Mouse (Mus musculus): ENCODE measurements around the gene Kif23.
A peak's percentile ranks its signal among the peaks of the same experiment; 100 is the strongest.

Gene Kif23

GRCm38 (mm10) chr9:61946623-61947401 lies at the start of gene Kif23:
Kif23 (minus strand) TSS chr9:61946774.
- DNase-seq (ENCODE audit: low read depth, low spot score), result peak; percentile 94

- no peak for DNase-seq (ENCODE audit: low read depth, low spot score)
Measured at GRCm38 (mm10) chr9:61991158-61991557, 44.6 kb upstream of the Kif23 start.

- DNase-seq (ENCODE audit: low read depth, low spot score), result no peak
Measured at GRCm38 (mm10) chr9:61990738-61991137, 44.2 kb upstream of the Kif23 start.

- no peak for DNase-seq (ENCODE audit: low read depth, low spot score)
Measured at GRCm38 (mm10) chr9:61986055-61986454, 39.5 kb upstream of the Kif23 start.

GRCm38 (mm10) chr9:61985183-61985863 lies 38.7 kb upstream of the Kif23 start:
- peak; percentile 71 for DNase-seq (ENCODE audit: low read depth, low spot score)

GRCm38 (mm10) chr9:61982940-61983620 lies 36.5 kb upstream of the Kif23 start:
- DNase-seq (ENCODE audit: low read depth, low spot score), result no peak

GRCm38 (mm10) chr9:61981876-61982275 lies 35.3 kb upstream of the Kif23 start:
- no peak for DNase-seq (ENCODE audit: low read depth, low spot score)

GRCm38 (mm10) chr9:61979983-61980382 lies 33.4 kb upstream of the Kif23 start:
- no peak for DNase-seq (ENCODE audit: low read depth, low spot score)

GRCm38 (mm10) chr9:61977258-61977945 lies 30.8 kb upstream of the Kif23 start:
- DNase-seq (ENCODE audit: low read depth, low spot score), result no peak

GRCm38 (mm10) chr9:61972031-61972430 lies 25.5 kb upstream of the Kif23 start:
- no peak for DNase-seq (ENCODE audit: low read depth, low spot score)

- DNase-seq (ENCODE audit: low read depth, low spot score), result no peak
Measured at GRCm38 (mm10) chr9:61971045-61971444, 24.5 kb upstream of the Kif23 start.

- peak; percentile 75 for DNase-seq (ENCODE audit: low read depth, low spot score)
Measured at GRCm38 (mm10) chr9:61967357-61967756, 20.8 kb upstream of the Kif23 start.

- DNase-seq (ENCODE audit: low read depth, low spot score), result no peak
Measured at GRCm38 (mm10) chr9:61965987-61966386, 19.4 kb upstream of the Kif23 start.

- peak; percentile 85 for DNase-seq (ENCODE audit: low read depth, low spot score)
Measured at GRCm38 (mm10) chr9:61965411-61965930, 18.9 kb upstream of the Kif23 start.

- no peak for DNase-seq (ENCODE audit: low read depth, low spot score)
Measured at GRCm38 (mm10) chr9:61963356-61963755, 16.8 kb upstream of the Kif23 start.

- no peak for DNase-seq (ENCODE audit: low read depth, low spot score)
Measured at GRCm38 (mm10) chr9:61961181-61961580, 14.6 kb upstream of the Kif23 start.

GRCm38 (mm10) chr9:61960753-61961152 lies 14.2 kb upstream of the Kif23 start:
- DNase-seq (ENCODE audit: low read depth, low spot score), result no peak

- DNase-seq (ENCODE audit: low read depth, low spot score), result no peak
Measured at GRCm38 (mm10) chr9:61959921-61960569, 13.5 kb upstream of the Kif23 start.

- DNase-seq (ENCODE audit: low read depth, low spot score), result no peak
Measured at GRCm38 (mm10) chr9:61954707-61955106, 8.1 kb upstream of the Kif23 start.

GRCm38 (mm10) chr9:61952241-61952640 lies 5.7 kb upstream of the Kif23 start:
- DNase-seq (ENCODE audit: low read depth, low spot score), result no peak
